Mouse (Mus musculus): ENCODE data around the gene Lgi4. TPM values are rescaled to one million over a fixed set of nuclear protein-coding genes. Genes with fewer than 3 reads are reported as not detected.

Gene Lgi4
- polyA plus RNA-seq, 1 experiment = 48.9 TPM

DNA sequence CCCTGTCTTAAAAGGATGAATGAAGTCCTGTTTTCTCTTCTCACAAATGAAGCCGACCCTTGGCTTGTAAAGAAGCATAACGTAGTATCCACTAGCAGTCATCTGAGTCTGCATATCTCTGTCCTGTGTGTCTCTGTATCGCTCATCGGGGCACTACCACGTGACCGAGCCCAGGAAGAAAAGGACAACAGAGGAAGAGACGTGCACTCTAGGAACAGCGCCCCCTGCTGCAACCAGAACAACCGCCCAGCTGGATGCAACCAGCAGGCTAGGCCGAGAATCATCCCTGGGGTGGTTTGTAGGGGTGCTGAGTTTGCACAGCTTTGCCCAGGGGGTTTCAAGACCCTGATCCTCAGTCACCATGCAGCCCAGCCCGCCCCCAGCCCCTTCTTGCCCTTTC, 24.4 kb upstream of the Lgi4 start:
- Histone ChIP-seq H3K27ac (ENCODE audit: insufficient read depth, low read length) (no peak overlapping the region), H3K4me1 (ENCODE audit: control insufficient read depth, insufficient read depth, low read length) (0 out of 2 replicates have a peak, but pooled peaks cover 2% of the 10 kb centered on the region), H3K4me3 (replicated peaks; ENCODE audit: insufficient read depth, low read depth, low read length) (no peak overlapping the region), H3K27me3 (ENCODE audit: control insufficient read depth, insufficient read depth, low read length) (no peaks in the 10 kb centered on the region)
- WGBS = 54% methylated on average over 11 of the region's 11 CpGs
- TF ChIP-seq POLR2A (IDR thresholded peaks at IDR 0.05; ENCODE audit: borderline replicate concordance, insufficient read depth, low read length) = no peak
- DNase-seq = no peak

DNA sequence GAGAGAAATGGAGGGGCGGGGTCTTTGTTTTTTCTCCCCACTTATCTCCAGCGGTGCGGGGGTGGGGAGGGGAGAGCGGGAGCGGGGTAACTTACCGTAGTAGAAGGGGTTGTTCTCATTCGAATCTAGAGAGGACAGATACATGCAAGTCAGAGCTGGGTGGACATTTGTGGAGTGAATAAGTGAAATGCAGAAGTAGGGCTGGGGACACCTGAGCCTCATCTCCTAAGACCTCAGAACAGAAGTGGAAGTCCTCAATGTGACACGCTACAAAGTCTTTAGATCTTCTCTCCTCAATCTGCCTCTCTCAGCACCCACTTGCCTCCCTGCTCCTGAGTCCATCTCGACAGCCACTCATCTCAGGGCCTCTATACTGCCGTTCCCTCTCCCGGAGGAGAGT, 23.9 kb upstream of the Lgi4 start:
- WGBS = 80% methylated on average over 11 of the region's 11 CpGs
- TF ChIP-seq CTCF (IDR thresholded peaks at IDR 0.05; ENCODE audit: borderline replicate concordance, insufficient read depth, low read depth, low read length) (no peak), POLR2A (IDR thresholded peaks at IDR 0.05; ENCODE audit: borderline replicate concordance, insufficient read depth, low read length) (no peak)
- H3K4me3 ChIP-seq (replicated peaks; ENCODE audit: insufficient read depth, low read depth, low read length) = no peak overlapping the region
- H3K27ac ChIP-seq (ENCODE audit: insufficient read depth, low read length) = no peak overlapping the region
- no peaks in the 10 kb centered on the region for H3K27me3 ChIP-seq (ENCODE audit: control insufficient read depth, insufficient read depth, low read length)
- 0 out of 2 replicates have a peak, but pooled peaks cover 2% of the 10 kb centered on the region for H3K4me1 ChIP-seq (ENCODE audit: control insufficient read depth, insufficient read depth, low read length)
- DNase-seq = no peak

- no peak overlapping the region for H3K27ac ChIP-seq (ENCODE audit: insufficient read depth, low read length)
- H3K4me3 ChIP-seq (replicated peaks; ENCODE audit: insufficient read depth, low read depth, low read length) = no peak overlapping the region
- 0 out of 2 replicates have a peak, but pooled peaks cover 2% of the 10 kb centered on the region for H3K4me1 ChIP-seq (ENCODE audit: control insufficient read depth, insufficient read depth, low read length)
- no peak for TF ChIP-seq CTCF (IDR thresholded peaks at IDR 0.05; ENCODE audit: borderline replicate concordance, insufficient read depth, low read depth, low read length)
- no peak for TF ChIP-seq POLR2A (IDR thresholded peaks at IDR 0.05; ENCODE audit: borderline replicate concordance, insufficient read depth, low read length)
- no peaks in the 10 kb centered on the region; the same call in 1 of the 2 replicates for H3K27me3 ChIP-seq (ENCODE audit: control insufficient read depth, insufficient read depth, low read length)
- DNase-seq = no peak
- WGBS = 84% methylated on average over 7 of the region's 7 CpGs
Measured at GRCm38 (mm10) chr7:31036917-31037316, 22.2 kb upstream of the Lgi4 start.

- H3K4me1 ChIP-seq (ENCODE audit: control insufficient read depth, insufficient read depth, low read length) = 0 out of 2 replicates have a peak, but pooled peaks cover 2% of the 10 kb centered on the region
- WGBS = 56% methylated on average over 2 of the region's 2 CpGs
- no peak overlapping the region for H3K4me3 ChIP-seq (replicated peaks; ENCODE audit: insufficient read depth, low read depth, low read length)
- H3K27ac ChIP-seq (ENCODE audit: insufficient read depth, low read length) = no peak overlapping the region
- no peak for DNase-seq
- no peak for TF ChIP-seq POLR2A (IDR thresholded peaks at IDR 0.05; ENCODE audit: borderline replicate concordance, insufficient read depth, low read length)
- no peak for TF ChIP-seq CTCF (IDR thresholded peaks at IDR 0.05; ENCODE audit: borderline replicate concordance, insufficient read depth, low read depth, low read length)
- peaks cover under 1% of the 10 kb centered on the region; the same call in 1 of the 2 replicates for H3K27me3 ChIP-seq (ENCODE audit: control insufficient read depth, insufficient read depth, low read length)
Measured at GRCm38 (mm10) chr7:31037675-31038074, 21.5 kb upstream of the Lgi4 start.

DNA sequence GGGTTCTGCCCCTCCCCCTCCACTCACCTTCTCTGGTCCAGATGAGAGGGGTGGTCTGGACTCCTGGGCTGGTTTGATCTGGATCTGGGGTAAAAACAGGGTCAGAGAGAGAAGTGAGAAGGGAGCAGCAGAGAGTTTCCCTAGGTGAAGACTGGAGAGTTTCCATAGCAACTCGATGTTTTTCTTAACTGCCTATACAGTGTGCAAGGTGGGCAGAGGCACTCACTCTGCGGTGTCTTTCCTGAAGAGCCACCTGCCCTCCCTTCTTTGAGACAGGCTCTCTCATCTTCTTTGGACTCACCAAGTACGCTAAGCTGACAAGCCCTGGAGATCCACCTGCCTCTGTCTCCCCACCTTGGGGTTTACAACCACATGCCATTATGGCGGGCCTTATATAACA, 20.1 kb upstream of the Lgi4 start:
- Histone ChIP-seq H3K4me1 (ENCODE audit: control insufficient read depth, insufficient read depth, low read length) (0 out of 2 replicates have a peak, but pooled peaks cover 2% of the 10 kb centered on the region), H3K4me3 (replicated peaks; ENCODE audit: insufficient read depth, low read depth, low read length) (no peak overlapping the region), H3K27me3 (ENCODE audit: control insufficient read depth, insufficient read depth, low read length) (peaks cover 2% of the 10 kb centered on the region; the same call in 1 of the 2 replicates), H3K27ac (ENCODE audit: insufficient read depth, low read length) (no peak overlapping the region)
- WGBS = 88% methylated on average over 4 of the region's 4 CpGs
- TF ChIP-seq CTCF (IDR thresholded peaks at IDR 0.05; ENCODE audit: borderline replicate concordance, insufficient read depth, low read depth, low read length) = no peak
- no peak for TF ChIP-seq POLR2A (IDR thresholded peaks at IDR 0.05; ENCODE audit: borderline replicate concordance, insufficient read depth, low read length)
- DNase-seq = no peak

GRCm38 (mm10) chr7:31040281-31041022, 18.7 kb upstream of the Lgi4 start:
- peaks cover 5% of the 10 kb centered on the region; the same call in 1 of the 2 replicates for H3K27me3 ChIP-seq (ENCODE audit: control insufficient read depth, insufficient read depth, low read length)
- no peak for DNase-seq
- H3K27ac ChIP-seq (ENCODE audit: insufficient read depth, low read length) = no peak overlapping the region
- TF ChIP-seq CTCF (IDR thresholded peaks at IDR 0.05; ENCODE audit: borderline replicate concordance, insufficient read depth, low read depth, low read length) = no peak
- no peak for TF ChIP-seq POLR2A (IDR thresholded peaks at IDR 0.05; ENCODE audit: borderline replicate concordance, insufficient read depth, low read length)
- H3K4me3 ChIP-seq (replicated peaks; ENCODE audit: insufficient read depth, low read depth, low read length) = no peak overlapping the region
- WGBS = 72% methylated on average over 12 of the region's 12 CpGs
- H3K4me1 ChIP-seq (ENCODE audit: control insufficient read depth, insufficient read depth, low read length) = no peaks in the 10 kb centered on the region

DNA sequence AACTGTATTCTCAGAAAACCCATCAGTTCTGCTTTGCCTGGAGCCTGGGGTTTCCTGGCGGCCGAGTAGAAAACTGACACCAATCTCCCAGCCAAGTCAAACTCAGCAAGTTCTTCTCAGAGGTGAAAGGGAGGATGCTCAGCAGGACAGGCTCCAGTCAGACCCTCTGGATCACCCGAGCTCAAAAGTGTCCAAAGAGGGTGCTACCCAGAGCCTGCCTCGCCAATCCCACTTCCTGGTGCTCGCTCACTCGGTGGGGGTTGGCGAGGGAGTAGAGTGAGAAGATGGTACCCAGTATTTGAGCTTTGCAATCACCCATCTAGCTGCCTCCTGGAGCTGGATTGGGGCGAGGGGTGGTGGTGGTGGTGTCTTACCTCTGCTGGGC, 18.1 kb upstream of the Lgi4 start:
- TF ChIP-seq POLR2A (IDR thresholded peaks at IDR 0.05; ENCODE audit: borderline replicate concordance, insufficient read depth, low read length) (no peak), CTCF (IDR thresholded peaks at IDR 0.05; ENCODE audit: borderline replicate concordance, insufficient read depth, low read depth, low read length) (no peak)
- H3K4me1 ChIP-seq (ENCODE audit: control insufficient read depth, insufficient read depth, low read length) = no peaks in the 10 kb centered on the region
- peaks cover 5% of the 10 kb centered on the region; the same call in 1 of the 2 replicates for H3K27me3 ChIP-seq (ENCODE audit: control insufficient read depth, insufficient read depth, low read length)
- no peak overlapping the region for H3K27ac ChIP-seq (ENCODE audit: insufficient read depth, low read length)
- no peak overlapping the region for H3K4me3 ChIP-seq (replicated peaks; ENCODE audit: insufficient read depth, low read depth, low read length)
- 41% methylated on average over 8 of the region's 8 CpGs for WGBS
- no peak for DNase-seq

DNA sequence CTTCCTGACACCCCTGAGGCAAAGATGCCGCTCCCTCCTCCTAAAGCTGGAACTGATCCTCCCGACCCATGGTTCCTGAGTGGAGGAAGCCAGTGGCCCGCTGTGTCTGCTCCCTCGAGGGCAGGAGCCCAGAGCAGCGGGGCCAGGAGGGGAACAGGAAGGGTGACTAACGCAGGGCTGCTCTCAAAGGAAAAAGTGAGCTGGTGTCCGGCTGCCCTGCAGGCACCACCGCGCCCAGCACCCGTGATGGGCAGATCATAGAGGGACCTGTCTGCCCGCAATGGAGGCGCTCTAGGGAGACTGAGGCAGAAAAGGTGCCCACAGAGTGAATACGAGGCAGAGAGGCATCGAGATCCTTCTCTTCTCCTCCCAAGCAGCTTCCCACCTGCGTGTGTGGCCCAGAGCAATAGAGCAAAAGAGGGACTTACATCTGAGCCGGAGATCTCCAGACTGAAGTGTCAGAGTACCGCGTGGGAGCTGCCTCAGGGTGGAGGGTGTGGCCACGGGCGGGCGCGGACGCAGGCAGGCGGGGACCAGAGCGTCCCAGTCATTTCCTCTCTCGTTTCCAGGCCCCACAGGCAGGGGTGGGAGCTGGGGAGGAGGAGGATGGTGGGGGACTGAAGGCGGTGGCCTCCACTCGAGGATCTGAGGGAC, 17.4 kb upstream of the Lgi4 start:
- H3K4me1 ChIP-seq (ENCODE audit: control insufficient read depth, insufficient read depth, low read length) = no peaks in the 10 kb centered on the region
- TF ChIP-seq POLR2A (IDR thresholded peaks at IDR 0.05; ENCODE audit: borderline replicate concordance, insufficient read depth, low read length) (no peak), CTCF (IDR thresholded peaks at IDR 0.05; ENCODE audit: borderline replicate concordance, insufficient read depth, low read depth, low read length) (no peak)
- peaks cover 5% of the 10 kb centered on the region; the same call in 1 of the 2 replicates for H3K27me3 ChIP-seq (ENCODE audit: control insufficient read depth, insufficient read depth, low read length)
- 12% methylated on average over 28 of the region's 28 CpGs for WGBS
- H3K4me3 ChIP-seq (replicated peaks; ENCODE audit: insufficient read depth, low read depth, low read length) = no peak overlapping the region
- DNase-seq = no peak
- H3K27ac ChIP-seq (ENCODE audit: insufficient read depth, low read length) = no peak overlapping the region
